Mouse (Mus musculus) liver, embryonic 14.5 days (tissue): ENCODE results near the gene Shisa8.

Experiments used
- CTCF ChIP-seq: IDR thresholded peaks from 2 replicates; pipeline ENCODE4 v1.5.1; 2016; ENCODE audit warnings: antibody characterized with exemption, low read depth, control low read depth
- EP300 ChIP-seq: IDR thresholded peaks from 2 replicates; pipeline ENCODE4 v1.6.1; 2016; ENCODE audit warnings: antibody characterized with exemption, low read depth

DNA sequence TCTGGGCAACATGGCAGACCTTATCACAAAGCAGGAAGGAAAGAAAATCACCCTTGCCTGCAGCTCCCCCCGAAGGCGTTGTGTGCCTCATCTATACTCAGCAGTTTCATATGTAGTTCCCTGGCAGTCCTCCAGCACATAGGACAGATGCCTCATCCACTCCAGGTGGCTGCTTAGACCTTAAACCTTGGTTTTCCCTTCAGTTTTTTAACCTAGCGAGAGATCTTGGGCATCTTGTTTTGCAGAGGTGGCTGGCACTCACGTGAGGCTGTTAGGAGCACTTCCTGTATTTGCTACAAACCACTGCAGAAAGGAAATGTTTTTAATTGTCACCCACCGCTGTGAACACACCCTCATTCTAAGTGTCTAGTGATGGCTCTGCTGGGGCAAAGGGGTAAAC lies 25.7 kb downstream of the Shisa8 start:
- peak; percentile 28; the same call in 1 of the 2 replicates for TF ChIP-seq CTCF
- no peak for TF ChIP-seq EP300
